Mouse (Mus musculus) common myeloid progenitor, adult 5-6 weeks (primary cell): ENCODE measurements at regions not wholly inside any gene's neighbourhood (a gene's known extent, or its start where the extent isn't known, plus 50 kb on each side); places are given as distances from the start of the nearest gene placed in this dataset.

Experiments
- ATAC-seq: replicated peaks from 2 replicates; pipeline ENCODE4 v1.8.0; 2016; ENCODE audit warnings: low read depth, mild to moderate bottlenecking, moderate TSS enrichment, inconsistent platforms; ENCODE audit not compliant: poor library complexity, severe bottlenecking

GRCm38 (mm10) chr15:36680361-36681140 is 327.0 kb downstream of the Zfp706 start:
- ATAC-seq, result no peak

GRCm38 (mm10) chr15:36679577-36679976 is 328.0 kb downstream of the Zfp706 start:
- ATAC-seq, result no peak

GRCm38 (mm10) chr15:36669748-36670147 is 337.8 kb downstream of the Zfp706 start:
- no peak for ATAC-seq

GRCm38 (mm10) chr15:36666566-36666965 is 341.0 kb downstream of the Zfp706 start:
- ATAC-seq, result peak; percentile 80

GRCm38 (mm10) chr15:36664391-36664790 is 343.2 kb downstream of the Zfp706 start:
- no peak for ATAC-seq

GRCm38 (mm10) chr15:36660986-36661385 is 346.6 kb downstream of the Zfp706 start:
- no peak for ATAC-seq
